Comparison of ENCODE assay signal across 8 mouse cellular contexts in genomic region chr1:149856720-149857119, GRCm38 (mm10).
DNase-seq lines count a peak whose midpoint lies in the region; ATAC-seq lines count a peak whose summit lies in the region.

No protein-coding gene starts in this region.

- WGBS in intestine, embryonic 14.5 days, result 35% methylated on average over 9 of the region's 9 CpGs
- WGBS in intestine, embryonic 15.5 days, result 41% methylated on average over 9 of the region's 9 CpGs
- WGBS in liver, embryonic 16.5 days (ENCODE audit: insufficient replicate concordance), result 37% methylated on average over 9 of the region's 9 CpGs

- H3K9ac ChIP-seq in intestine, embryonic 14.5 days (ENCODE audit: low read length), result no peak overlapping the region
- H3K9ac ChIP-seq in intestine, embryonic 15.5 days, result no peak overlapping the region
- no peak overlapping the region for H3K9ac ChIP-seq in liver, embryonic 16.5 days (ENCODE audit: low read depth, low read length)

- H3K4me3 ChIP-seq in intestine, embryonic 14.5 days (ENCODE audit: low read depth, low read length), result no peak overlapping the region
- H3K4me3 ChIP-seq in intestine, embryonic 15.5 days (replicated peaks), result no peak overlapping the region
- H3K4me3 ChIP-seq in liver, embryonic 16.5 days (ENCODE audit: low read depth, low read length), result no peak overlapping the region

- no peaks in the 10 kb centered on the region for H3K27me3 ChIP-seq in intestine, embryonic 14.5 days (replicated peaks; ENCODE audit: control insufficient read depth, insufficient read depth, low read length)
- H3K27me3 ChIP-seq in intestine, embryonic 15.5 days (replicated peaks), result no peaks in the 10 kb centered on the region
- no peaks in the 10 kb centered on the region for H3K27me3 ChIP-seq in liver, embryonic 16.5 days (ENCODE audit: control insufficient read depth, insufficient read depth, low read depth, low read length)

- no peak overlapping the region for H3K27ac ChIP-seq in intestine, embryonic 14.5 days (ENCODE audit: low read depth)
- no peak overlapping the region for H3K27ac ChIP-seq in intestine, embryonic 15.5 days
- H3K27ac ChIP-seq in liver, embryonic 16.5 days (ENCODE audit: low read length), result no peak overlapping the region

- ATAC-seq in intestine, embryonic 14.5 days (replicated peaks; ENCODE audit: low FRiP score, low TSS enrichment, low read depth), result no peak
- no peak for ATAC-seq in intestine, embryonic 15.5 days
- ATAC-seq in liver, embryonic 16.5 days (ENCODE audit: low read depth), result peak; percentile 21; the same call in 1 of the 2 replicates

- H3K36me3 ChIP-seq in intestine, embryonic 14.5 days (ENCODE audit: control insufficient read depth, insufficient read depth, low read length), result no peaks in the 10 kb centered on the region
- no peaks in the 10 kb centered on the region for H3K36me3 ChIP-seq in intestine, embryonic 15.5 days
- H3K36me3 ChIP-seq in liver, embryonic 16.5 days (ENCODE audit: control insufficient read depth, insufficient read depth), result no peaks in the 10 kb centered on the region

- H3K4me2 ChIP-seq in intestine, embryonic 14.5 days (ENCODE audit: low read length), result no peak overlapping the region
- H3K4me2 ChIP-seq in intestine, embryonic 15.5 days (replicated peaks), result no peak overlapping the region
- no peak overlapping the region for H3K4me2 ChIP-seq in liver, embryonic 16.5 days (ENCODE audit: low read depth, low read length)

- DNase-seq in intestine, embryonic 14.5 days (ENCODE audit: low spot score), result peak; percentile 59
- DNase-seq in adrenal gland, postnatal 4 days (ENCODE audit: low spot score in 2 of 2), result peak; percentile 10 to 49
- DNase-seq in frontal cortex, postnatal 25 days (ENCODE audit: low spot score in 2 of 2), result peak; percentile 66 to 77
- DNase-seq in kidney, postnatal 14 days, result peak; percentile 58
- peak; percentile 58 for DNase-seq in retina, embryonic 14.5 days (ENCODE audit: low spot score)
- peak; percentile 33 to 59 for DNase-seq in urinary bladder, adult 18-20 months (ENCODE audit: low spot score in 2 of 2)

- H3K4me1 ChIP-seq in intestine, embryonic 14.5 days (replicated peaks; ENCODE audit: control insufficient read depth, insufficient read depth, low read length), result 0 out of 2 replicates have a peak, but pooled peaks cover 4% of the 10 kb centered on the region
- no peaks in the 10 kb centered on the region for H3K4me1 ChIP-seq in intestine, embryonic 15.5 days (replicated peaks)
- H3K4me1 ChIP-seq in liver, embryonic 16.5 days (ENCODE audit: control insufficient read depth, low read depth, low read length), result no peaks in the 10 kb centered on the region

- no peaks in the 10 kb centered on the region for H3K9me3 ChIP-seq in intestine, embryonic 14.5 days (ENCODE audit: control insufficient read depth, low read length)
- H3K9me3 ChIP-seq in intestine, embryonic 15.5 days, result no peaks in the 10 kb centered on the region
- no peaks in the 10 kb centered on the region for H3K9me3 ChIP-seq in liver, embryonic 16.5 days (replicated peaks; ENCODE audit: control insufficient read depth, low read length)
